ENCODE assay signal across 8 mouse cellular contexts in the genomic region with DNA sequence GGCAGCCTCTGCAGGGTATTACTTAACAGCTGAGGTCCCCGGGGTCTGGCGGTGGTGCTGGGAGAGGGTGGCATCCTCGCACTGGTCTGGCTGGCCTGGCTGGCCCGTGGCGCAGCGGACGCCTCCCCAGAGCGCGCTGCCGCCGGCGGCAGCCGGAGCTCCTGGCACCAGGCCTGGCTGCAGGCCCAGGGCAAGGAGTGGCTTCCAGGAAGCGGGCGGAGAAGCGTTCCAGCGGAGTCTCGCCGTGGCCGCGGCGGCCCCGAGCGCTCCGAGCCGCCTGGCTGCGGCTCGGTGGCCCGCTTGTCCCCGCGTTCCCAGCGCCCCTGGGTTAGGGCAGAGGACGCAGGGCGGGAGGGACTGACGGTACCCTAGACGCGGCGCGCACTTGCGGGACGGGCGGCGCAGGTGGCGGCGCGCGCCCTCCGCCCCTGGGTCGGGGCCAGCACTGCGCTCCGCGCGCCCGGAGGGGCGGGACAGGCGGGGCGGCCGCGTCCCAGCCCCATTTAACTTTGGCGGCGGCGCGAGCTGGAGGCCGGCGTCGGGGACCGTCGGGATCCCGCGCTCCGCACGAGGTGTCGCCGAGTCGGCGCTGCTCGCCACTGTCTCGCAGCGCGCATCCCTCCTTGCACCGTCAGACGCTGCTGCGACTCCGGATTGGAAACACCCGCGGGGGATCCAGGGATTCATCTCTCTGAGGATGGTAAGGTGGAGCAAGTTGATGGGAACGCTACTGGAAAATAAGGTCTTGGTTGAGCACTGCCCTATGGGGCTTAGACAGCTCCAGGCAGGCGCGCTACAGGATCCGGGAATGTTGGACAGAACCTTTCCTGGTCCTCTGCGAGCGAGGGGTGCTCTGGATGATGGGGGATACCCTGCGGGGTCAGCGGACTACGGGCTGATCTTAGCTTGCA. TPM values are rescaled to one million over a fixed set of nuclear protein-coding genes. Genes with fewer than 3 reads are reported as not detected.
A peak's percentile ranks its signal among the peaks of the same experiment; 100 is the strongest.
DNase-seq lines count a peak whose midpoint lies in the region; ATAC-seq and TF ChIP-seq lines count a peak whose summit lies in the region.

A gene (plus strand): TSS at position 484 of the 911 bp plus-strand sequence.

- H3K9me3 ChIP-seq in E14TG2a.4 (ENCODE audit: low read length), result peaks cover 19% of the 10 kb centered on the region; the same call in 1 of the 2 replicates
- H3K9me3 ChIP-seq in forebrain, embryonic 16.5 days (ENCODE audit: control insufficient read depth, low read length), result no peaks in the 10 kb centered on the region
- H3K9me3 ChIP-seq in hindbrain, embryonic 10.5 days, result no peaks in the 10 kb centered on the region
- H3K9me3 ChIP-seq in limb, embryonic 10.5 days (replicated peaks), result no peaks in the 10 kb centered on the region
- H3K9me3 ChIP-seq in midbrain, embryonic 16.5 days (replicated peaks; ENCODE audit: control insufficient read depth, low read length, poor library complexity, severe bottlenecking), result no peaks in the 10 kb centered on the region

- peak within 1 kb of the TSS; percentile 91 for H3K4me2 ChIP-seq in forebrain, embryonic 16.5 days (ENCODE audit: low read length)
- peak within 1 kb of the TSS; percentile 91 for H3K4me2 ChIP-seq in midbrain, embryonic 16.5 days (ENCODE audit: low read length)

- H3K27me3 ChIP-seq in E14TG2a.4 (ENCODE audit: insufficient read depth, low read length), result peaks cover 74% of the 10 kb centered on the region
- H3K27me3 ChIP-seq in forebrain, embryonic 16.5 days (replicated peaks; ENCODE audit: control insufficient read depth, insufficient read depth, low read length), result peaks cover 24% of the 10 kb centered on the region
- H3K27me3 ChIP-seq in hindbrain, embryonic 10.5 days (ENCODE audit: insufficient read depth, poor library complexity, severe bottlenecking), result peaks cover 62% of the 10 kb centered on the region
- H3K27me3 ChIP-seq in limb, embryonic 10.5 days (ENCODE audit: low read depth, poor library complexity, severe bottlenecking), result peaks cover 66% of the 10 kb centered on the region
- H3K27me3 ChIP-seq in midbrain, embryonic 16.5 days (ENCODE audit: control insufficient read depth, insufficient read depth, low read depth, low read length), result peaks cover 41% of the 10 kb centered on the region

- peak within 1 kb of the TSS; percentile 77 for H3K4me3 ChIP-seq in E14TG2a.4 (replicated peaks; ENCODE audit: low read length)
- peak within 1 kb of the TSS; percentile 57 for H3K4me3 ChIP-seq in forebrain, embryonic 16.5 days (replicated peaks; ENCODE audit: low read length)
- peak within 1 kb of the TSS; percentile 58 for H3K4me3 ChIP-seq in hindbrain, embryonic 10.5 days
- H3K4me3 ChIP-seq in limb, embryonic 10.5 days, result peak within 1 kb of the TSS; percentile 57
- peak within 1 kb of the TSS; percentile 53 for H3K4me3 ChIP-seq in midbrain, embryonic 16.5 days (ENCODE audit: low read depth, low read length)

- H3K27ac ChIP-seq in forebrain, embryonic 16.5 days (ENCODE audit: low read length), result no peak within 1 kb of the TSS
- H3K27ac ChIP-seq in hindbrain, embryonic 10.5 days, result peak within 1 kb of the TSS; percentile 13; the same call in 1 of the 2 replicates
- peak within 1 kb of the TSS; percentile 71 for H3K27ac ChIP-seq in limb, embryonic 10.5 days
- H3K27ac ChIP-seq in midbrain, embryonic 16.5 days (ENCODE audit: low read length), result no peak within 1 kb of the TSS

- H3K4me1 ChIP-seq in E14TG2a.4 (replicated peaks; ENCODE audit: low read depth, low read length), result peaks cover 11% of the 10 kb centered on the region
- peaks cover 16% of the 10 kb centered on the region for H3K4me1 ChIP-seq in forebrain, embryonic 16.5 days (replicated peaks; ENCODE audit: control insufficient read depth, insufficient read depth, low read length)
- H3K4me1 ChIP-seq in hindbrain, embryonic 10.5 days (replicated peaks), result peaks cover 16% of the 10 kb centered on the region
- H3K4me1 ChIP-seq in limb, embryonic 10.5 days, result peaks cover 20% of the 10 kb centered on the region
- H3K4me1 ChIP-seq in midbrain, embryonic 16.5 days (ENCODE audit: control insufficient read depth, insufficient read depth, low read length), result peaks cover 8% of the 10 kb centered on the region

- peak; percentile 67 for ATAC-seq in forebrain, embryonic 16.5 days
- peak; percentile 66 for ATAC-seq in midbrain, embryonic 16.5 days
- no peak; the same call in 1 of the 2 replicates for ATAC-seq in megakaryocyte progenitor cell, adult 5-6 weeks (replicated peaks; ENCODE audit: poor library complexity)

- no peak for TF ChIP-seq CTCF in E14TG2a.4 (conservative IDR thresholded peaks at IDR 0.05; ENCODE audit: low read length)

- peak within 1 kb of the TSS; percentile 56 for H3K9ac ChIP-seq in forebrain, embryonic 16.5 days (replicated peaks; ENCODE audit: low read depth, low read length)
- H3K9ac ChIP-seq in midbrain, embryonic 16.5 days (ENCODE audit: low read depth, low read length), result peak within 1 kb of the TSS; percentile 58

- WGBS in forebrain, embryonic 16.5 days, result under 1% methylated on average over 85 of the region's 95 CpGs
- WGBS in hindbrain, embryonic 10.5 days, result under 1% methylated on average over 95 of the region's 95 CpGs
- WGBS in limb, embryonic 10.5 days, result under 1% methylated on average over 95 of the region's 95 CpGs
- 1% methylated on average over 94 of the region's 95 CpGs for WGBS in midbrain, embryonic 16.5 days

- no peaks in the 10 kb centered on the region for H3K36me3 ChIP-seq in E14TG2a.4 (ENCODE audit: insufficient read depth, low read length)
- no peaks in the 10 kb centered on the region for H3K36me3 ChIP-seq in forebrain, embryonic 16.5 days (ENCODE audit: control insufficient read depth, insufficient read depth)
- no peaks in the 10 kb centered on the region for H3K36me3 ChIP-seq in hindbrain, embryonic 10.5 days
- H3K36me3 ChIP-seq in limb, embryonic 10.5 days, result no peaks in the 10 kb centered on the region
- H3K36me3 ChIP-seq in midbrain, embryonic 16.5 days (ENCODE audit: control insufficient read depth, insufficient read depth, low read length), result no peaks in the 10 kb centered on the region

- DNase-seq in ZHBTc4 (ENCODE audit: low read depth, low spot score), result peak; percentile 65
- peak; percentile 50 for DNase-seq in hindbrain, embryonic 10.5 days (ENCODE audit: low spot score)
- DNase-seq in limb, embryonic 10.5 days (ENCODE audit: low spot score), result peak; percentile 60
- DNase-seq in T-cell, adult 2 months (ENCODE audit: low spot score), result no peak

RNA-seq across cellular contexts. Expression of the gene that starts here (rescaled TPM):
- 0.32 and 0.58 TPM in 2 replicates for polyA plus RNA-seq in forebrain, embryonic 16.5 days (2015; fragmentation: Nextera tagmentation; extraction: Ambion mirVana)
- 0.46 and 0.55 TPM in 2 replicates for polyA plus RNA-seq in hindbrain, embryonic 10.5 days (2016; fragmentation: Nextera tagmentation; extraction: Ambion mirVana)
- 0.11 and 0.81 TPM in 2 replicates for polyA plus RNA-seq in limb, embryonic 10.5 days (2016; fragmentation: Nextera tagmentation; extraction: Ambion mirVana)
- 0.64 and 0.66 TPM in 2 replicates for polyA plus RNA-seq in midbrain, embryonic 16.5 days (2015; fragmentation: Nextera tagmentation; extraction: Ambion mirVana)
- total RNA-seq in megakaryocyte progenitor cell, adult 5-6 weeks (2015), result 0.05 and 0.10 TPM in 2 replicates
- total RNA-seq in megakaryocyte progenitor cell, adult 5-6 weeks (2017), result 0.03 and 0.04 TPM in 2 replicates

Comparison
In these comparisons a context has a peak if more than half of its experiments do, and no peak if none do; other contexts are left out.
1. Peak in ATAC-seq, H3K4me3 ChIP-seq, H3K9ac ChIP-seq and H3K4me2 ChIP-seq in forebrain, embryonic 16.5 days; RNA of the gene not detected or under 1 TPM.
2. Peak in DNase-seq, H3K4me3 ChIP-seq and H3K27ac ChIP-seq in hindbrain, embryonic 10.5 days; RNA of the gene not detected or under 1 TPM.
3. Peak in DNase-seq, H3K4me3 ChIP-seq and H3K27ac ChIP-seq in limb, embryonic 10.5 days; RNA of the gene not detected or under 1 TPM.
4. Peak in ATAC-seq, H3K4me3 ChIP-seq, H3K9ac ChIP-seq and H3K4me2 ChIP-seq in midbrain, embryonic 16.5 days; RNA of the gene not detected or under 1 TPM.